Comparison of ENCODE assay signal across 8 mouse cellular contexts in the genomic region with DNA sequence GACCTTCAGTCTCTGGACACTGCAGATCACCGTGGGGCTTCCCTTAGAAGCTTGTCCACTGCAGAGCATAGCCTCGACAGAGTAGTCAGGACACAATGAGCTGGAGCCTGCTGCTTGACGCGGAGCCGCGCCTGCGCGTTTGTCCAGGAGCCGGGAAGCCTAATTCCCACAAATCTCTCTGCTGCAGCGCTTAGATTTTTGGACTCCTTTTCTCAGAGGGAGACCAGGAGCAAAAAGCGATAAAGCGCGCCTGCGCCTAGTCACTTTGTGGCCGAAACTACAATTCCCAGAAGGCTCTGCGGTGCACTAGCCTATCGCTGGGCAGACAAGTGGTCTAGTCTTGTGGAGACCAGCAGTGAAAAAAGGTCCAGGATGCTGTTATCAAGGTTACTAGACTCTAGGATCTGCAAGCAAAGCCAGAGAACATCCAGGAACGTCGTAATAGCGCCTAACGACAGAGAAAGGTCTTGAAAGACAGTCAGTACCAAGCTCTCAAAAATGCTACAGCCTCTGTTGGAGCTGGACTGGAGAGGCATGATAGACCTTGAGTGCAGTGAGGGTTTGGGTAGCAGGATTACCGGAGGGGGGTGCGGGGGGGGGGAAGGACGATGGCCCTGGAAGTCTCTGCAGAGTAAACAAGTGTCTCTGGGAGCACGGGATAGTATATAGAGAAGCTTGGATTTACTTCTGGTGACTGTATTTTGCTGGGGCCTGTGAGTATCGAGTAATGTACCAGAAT. TPM values are rescaled to one million over a fixed set of nuclear protein-coding genes. Genes with fewer than 3 reads are reported as not detected.
DNase-seq lines count a peak whose midpoint lies in the region; ATAC-seq lines count a peak whose summit lies in the region.

A gene (minus strand): TSS at position 262 of the 739 bp plus-strand sequence.

- peaks cover 5% of the 10 kb centered on the region; the same call in 1 of the 2 replicates for H3K4me1 ChIP-seq in intestine, embryonic 15.5 days (replicated peaks)

- peak within 1 kb of the TSS; percentile 57 for H3K9ac ChIP-seq in intestine, embryonic 15.5 days

- WGBS in intestine, embryonic 15.5 days: 5% methylated on average over 26 of the region's 26 CpGs

- H3K27ac ChIP-seq in intestine, embryonic 15.5 days: peak within 1 kb of the TSS; percentile 42; the same call in 1 of the 2 replicates

- peak; percentile 92 for DNase-seq in adrenal gland, postnatal 14 days
- DNase-seq in embryo, embryonic 9.5 days (ENCODE audit: extremely low spot score): peak; percentile 86
- DNase-seq in gastrocnemius, postnatal 36 days: peak; percentile 76 to 78
- peak; percentile 87 to 95 for DNase-seq in left cerebral cortex, adult 8-10 months (ENCODE audit: low spot score in 2 of 2)
- DNase-seq in lung, postnatal 36 days: peak; percentile 94
- DNase-seq in right cerebral cortex, postnatal 25 days: peak; percentile 94

- no peaks in the 10 kb centered on the region for H3K36me3 ChIP-seq in intestine, embryonic 15.5 days

- no peaks in the 10 kb centered on the region; the same call in 1 of the 2 replicates for H3K9me3 ChIP-seq in intestine, embryonic 15.5 days

- H3K4me3 ChIP-seq in intestine, embryonic 15.5 days (replicated peaks): peak within 1 kb of the TSS; percentile 43

- H3K4me2 ChIP-seq in intestine, embryonic 15.5 days (replicated peaks): peak within 1 kb of the TSS; percentile 76

- ATAC-seq in intestine, embryonic 15.5 days: peak; percentile 97
- ATAC-seq in CD4-positive, CD25-positive, alpha-beta regulatory T cell, adult 4 months: no peak

- no peaks in the 10 kb centered on the region for H3K27me3 ChIP-seq in intestine, embryonic 15.5 days (replicated peaks)

- intact Hi-C loops in gastrocnemius, postnatal 36 days (cut with DNase I): no loop called here

RNA-seq across cellular contexts. Expression of the gene that starts here (rescaled TPM):
- total RNA-seq in adrenal gland, postnatal 14 days (2021): 2.5 and 3.0 TPM in 2 replicates
- 1 to 10 TPM in 1 of 2 experiments, under 1 TPM in 1; 0.97 to 1.6 TPM for total RNA-seq in gastrocnemius, postnatal 36 days (2021)
- polyA plus RNA-seq in intestine, embryonic 15.5 days (2015; fragmentation: Nextera tagmentation; extraction: Ambion mirVana): 5.1 and 5.2 TPM in 2 replicates
- 1 to 10 TPM; 5.2 to 8.0 (median 5.9) TPM for total RNA-seq in left cerebral cortex, adult 8-10 months (2022)
- not detected for polyA plus RNA-seq in CD4-positive, CD25-positive, alpha-beta regulatory T cell, adult 4 months (2017; shearing (Covaris generic))
